Mouse (Mus musculus) cortical plate, adult 2 months (tissue): ENCODE data around the gene Rab31.

Experiments
- CTCF ChIP-seq: fragments of 200-500 bp; IDR thresholded peaks from 2 replicates; pipeline ENCODE4 v1.5.1; 2011; ENCODE audit warnings: mild to moderate bottlenecking, control low read depth, low read length; ENCODE audit not compliant: insufficient read depth; ENCODE audit errors: extremely low read depth
- POLR2A ChIP-seq: fragments of 200-500 bp; IDR thresholded peaks from 2 replicates; pipeline ENCODE4 v1.6.1; 2011; ENCODE audit warnings: mild to moderate bottlenecking, low read length, control low read depth; ENCODE audit not compliant: insufficient read depth; ENCODE audit errors: extremely low read depth

- TF ChIP-seq CTCF (no peak), POLR2A (no peak)
Measured at GRCm38 (mm10) chr17:65735088-65735487, 37.5 kb downstream of the Rab31 start.
